Mouse (Mus musculus): Measurements from ENCODE around the gene Agrp. TPM values are rescaled to one million over a fixed set of nuclear protein-coding genes. Genes with fewer than 3 reads are reported as not detected.
"Not testable (repeated sequence)": the region's sequence is repeated elsewhere in the genome, so short reads cannot be mapped to it uniquely, and the experiment has no call there.

Agrp gene
- polyA plus RNA-seq, 1 experiment from 2014 or later = 0.35 TPM

DNA sequence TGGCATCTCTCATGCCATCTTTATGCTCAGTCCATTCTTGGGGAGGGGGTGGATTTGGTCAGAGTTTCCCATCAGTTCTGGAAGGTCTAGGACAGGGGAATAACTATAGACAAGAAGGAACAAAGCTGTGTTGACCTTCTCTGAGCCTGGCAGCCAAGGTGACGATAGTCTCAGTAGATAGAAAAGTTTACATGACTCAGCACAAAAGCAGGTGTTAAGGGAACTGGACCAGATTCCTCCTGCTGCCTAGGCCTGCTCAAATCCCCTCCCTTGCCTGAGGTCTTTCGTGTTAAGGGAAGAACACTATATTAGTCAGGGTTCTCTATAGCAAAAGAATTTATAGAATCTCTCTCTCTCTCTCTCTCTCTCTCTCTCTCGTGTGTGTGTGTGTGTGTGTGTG is 57.5 kb downstream of the Agrp start:
- no peaks in the 10 kb centered on the region for H3K9me3 ChIP-seq
- no peaks in the 10 kb centered on the region for H3K27me3 ChIP-seq (ENCODE audit: insufficient read depth, poor library complexity, severe bottlenecking)
- H3K4me3 ChIP-seq = no peak overlapping the region
- WGBS = 61% methylated on average over 3 of the region's 3 CpGs
- H3K4me1 ChIP-seq = no peaks in the 10 kb centered on the region
- no peaks in the 10 kb centered on the region for H3K36me3 ChIP-seq
- DNase-seq (ENCODE audit: low spot score) = no peak
- no peak overlapping the region for H3K27ac ChIP-seq

DNA sequence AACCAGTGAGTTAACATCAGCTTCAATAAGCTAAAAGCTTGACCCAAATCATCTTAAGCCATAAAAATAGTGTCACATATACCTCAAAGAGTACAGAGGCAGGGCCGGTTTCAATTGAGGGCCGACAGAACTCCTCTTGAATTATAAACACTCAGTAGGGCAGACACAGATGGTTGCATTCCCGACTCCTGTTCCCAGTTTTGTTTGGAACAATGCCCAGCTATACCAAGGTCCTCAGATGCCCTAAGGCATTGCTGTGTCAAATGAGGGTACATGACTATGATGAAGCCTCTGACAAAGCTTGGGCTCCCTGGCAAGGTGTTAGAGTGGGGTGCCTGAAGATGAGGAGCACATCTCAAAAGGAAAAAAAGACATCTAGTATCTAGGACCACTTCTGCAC is 61.7 kb downstream of the Agrp start:
- Histone ChIP-seq H3K9me3 (no peaks in the 10 kb centered on the region), H3K4me1 (no peaks in the 10 kb centered on the region), H3K27me3 (ENCODE audit: insufficient read depth, poor library complexity, severe bottlenecking) (no peaks in the 10 kb centered on the region), H3K27ac (no peak overlapping the region), H3K36me3 (no peaks in the 10 kb centered on the region), H3K4me3 (no peak overlapping the region)
- WGBS = 72% methylated on average over 3 of the region's 3 CpGs
- no peak for DNase-seq (ENCODE audit: low spot score)

DNA sequence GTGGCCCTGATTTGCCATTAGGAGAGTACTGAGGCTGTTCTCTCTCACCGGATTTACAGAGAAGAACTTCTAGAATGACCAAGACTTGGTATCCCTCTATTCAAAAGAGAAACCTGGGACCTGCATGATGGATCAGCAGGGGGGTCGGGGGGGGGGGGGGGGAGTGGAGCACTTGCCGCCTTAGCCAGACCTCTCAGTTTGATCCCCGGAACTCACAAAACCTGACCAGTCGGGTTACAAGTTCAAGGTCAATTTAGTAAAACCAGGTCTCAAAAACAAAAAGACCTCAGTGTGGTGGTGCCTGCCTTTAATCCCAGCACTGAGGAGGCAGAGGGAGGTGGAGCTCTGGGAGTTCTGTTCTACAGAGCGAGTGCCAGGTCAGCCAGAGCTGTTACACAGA is 62.5 kb downstream of the Agrp start:
- H3K4me1 ChIP-seq = no peaks in the 10 kb centered on the region
- no peaks in the 10 kb centered on the region for H3K27me3 ChIP-seq (ENCODE audit: insufficient read depth, poor library complexity, severe bottlenecking)
- no peaks in the 10 kb centered on the region for H3K9me3 ChIP-seq
- DNase-seq (ENCODE audit: low spot score) = no peak
- H3K27ac ChIP-seq = no peak overlapping the region
- no peak overlapping the region for H3K4me3 ChIP-seq
- WGBS = 40% methylated on average over 6 of the region's 6 CpGs
- H3K36me3 ChIP-seq = no peaks in the 10 kb centered on the region

DNA sequence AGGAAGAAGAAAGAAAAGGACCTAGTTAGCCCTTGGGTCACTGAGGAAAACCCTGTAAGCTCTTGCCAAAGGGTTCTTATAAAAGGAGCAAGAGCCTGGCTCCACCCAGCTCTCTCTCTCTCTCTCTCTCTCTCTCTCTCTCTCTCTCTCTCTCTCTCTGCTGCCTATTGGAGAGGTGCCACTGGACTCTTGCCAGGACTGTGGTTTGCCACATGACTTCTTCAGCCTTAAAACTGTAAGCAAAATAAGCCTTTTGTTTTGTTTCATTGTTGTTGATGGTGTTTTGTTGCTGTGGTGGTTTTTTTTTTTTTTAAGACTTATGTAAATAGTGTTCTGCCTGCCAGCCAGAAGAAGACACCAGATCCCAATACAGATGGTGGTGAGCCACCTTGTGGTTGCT is 63.8 kb downstream of the Agrp start:
- no peak overlapping the region for H3K27ac ChIP-seq
- no peaks in the 10 kb centered on the region for H3K36me3 ChIP-seq
- peaks cover 4% of the 10 kb centered on the region; the same call in 1 of the 2 replicates for H3K27me3 ChIP-seq (ENCODE audit: insufficient read depth, poor library complexity, severe bottlenecking)
- H3K9me3 ChIP-seq = no peaks in the 10 kb centered on the region
- DNase-seq (ENCODE audit: low spot score) = no peak
- H3K4me1 ChIP-seq = no peaks in the 10 kb centered on the region
- no peak overlapping the region for H3K4me3 ChIP-seq

DNA sequence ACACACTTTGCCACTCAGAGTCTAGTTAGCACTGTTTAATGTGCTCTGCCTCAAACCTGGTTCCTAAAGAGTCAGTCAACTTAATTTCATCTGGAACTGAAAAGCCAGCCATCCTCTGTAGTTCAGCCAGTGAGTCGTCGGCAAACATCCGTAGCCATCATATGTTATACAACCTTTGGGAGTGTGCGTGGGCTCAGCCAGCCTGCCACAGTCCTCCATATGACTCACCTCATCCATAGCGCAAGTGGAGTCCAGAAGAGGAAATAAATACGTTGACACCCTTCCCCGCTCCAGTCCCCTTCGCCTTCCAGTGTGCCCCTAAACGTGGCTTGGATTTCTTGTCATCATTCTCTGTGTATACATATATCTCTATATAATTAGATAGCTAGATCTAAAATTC is 65.4 kb downstream of the Agrp start:
- Histone ChIP-seq H3K27ac (no peak overlapping the region), H3K4me3 (no peak overlapping the region), H3K27me3 (ENCODE audit: insufficient read depth, poor library complexity, severe bottlenecking) (peaks cover 12% of the 10 kb centered on the region), H3K9me3 (no peaks in the 10 kb centered on the region), H3K4me1 (peaks cover 5% of the 10 kb centered on the region), H3K36me3 (no peaks in the 10 kb centered on the region)
- 88% methylated on average over 9 of the region's 9 CpGs for WGBS
- DNase-seq (ENCODE audit: low spot score) = no peak

DNA sequence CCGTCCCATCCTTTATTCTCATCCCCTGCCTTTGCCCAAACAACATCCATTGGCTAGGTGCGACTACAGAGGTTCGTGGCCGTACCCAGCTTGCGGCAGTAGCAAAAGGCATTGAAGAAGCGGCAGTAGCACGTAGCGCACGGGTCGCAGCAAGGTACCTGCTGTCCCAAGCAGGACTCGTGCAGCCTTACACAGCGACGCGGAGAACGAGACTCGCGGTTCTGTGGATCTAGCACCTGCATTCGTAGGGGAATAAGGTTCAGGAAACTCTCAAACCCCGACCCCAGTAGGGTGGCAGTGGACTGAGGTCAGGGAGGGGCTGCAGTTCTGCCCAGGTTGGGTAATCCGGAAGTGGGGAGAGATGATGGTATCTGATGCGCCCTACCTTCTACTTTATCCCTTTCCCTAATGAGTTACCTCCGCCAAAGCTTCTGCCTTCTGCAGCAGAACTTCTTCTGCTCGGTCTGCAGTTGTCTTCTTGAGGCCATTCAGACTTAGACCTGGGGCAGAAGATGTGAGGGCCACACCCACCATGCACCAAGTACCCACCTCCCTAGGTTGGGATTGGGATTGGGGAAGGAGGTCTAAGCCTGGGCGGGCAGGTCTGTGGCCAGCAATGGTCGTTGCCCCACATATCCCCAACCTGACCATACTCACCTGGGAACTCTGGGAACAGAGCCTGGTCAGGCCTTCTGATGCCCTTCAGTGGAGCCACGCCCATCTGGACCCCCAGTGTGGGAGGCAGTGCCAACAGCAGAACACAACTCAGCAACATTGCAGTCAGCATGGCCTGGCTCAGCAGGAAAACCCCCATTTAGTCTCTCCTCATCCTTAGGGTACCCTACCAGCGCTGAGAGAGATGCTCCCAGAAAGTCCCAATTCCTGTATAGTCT is 70.2 kb downstream of the Agrp start:
- Histone ChIP-seq H3K4me3 (peak overlapping the region; percentile 78), H3K4me1 (peaks cover 20% of the 10 kb centered on the region), H3K9me3 (no peaks in the 10 kb centered on the region), H3K36me3 (peaks cover 5% of the 10 kb centered on the region; the same call in 1 of the 2 replicates), H3K27me3 (ENCODE audit: insufficient read depth, poor library complexity, severe bottlenecking) (peaks cover 13% of the 10 kb centered on the region), H3K27ac (peak overlapping the region; percentile 90)
- 22% methylated on average over 27 of the region's 27 CpGs for WGBS
- DNase-seq (ENCODE audit: low spot score) = peak; percentile 78

DNA sequence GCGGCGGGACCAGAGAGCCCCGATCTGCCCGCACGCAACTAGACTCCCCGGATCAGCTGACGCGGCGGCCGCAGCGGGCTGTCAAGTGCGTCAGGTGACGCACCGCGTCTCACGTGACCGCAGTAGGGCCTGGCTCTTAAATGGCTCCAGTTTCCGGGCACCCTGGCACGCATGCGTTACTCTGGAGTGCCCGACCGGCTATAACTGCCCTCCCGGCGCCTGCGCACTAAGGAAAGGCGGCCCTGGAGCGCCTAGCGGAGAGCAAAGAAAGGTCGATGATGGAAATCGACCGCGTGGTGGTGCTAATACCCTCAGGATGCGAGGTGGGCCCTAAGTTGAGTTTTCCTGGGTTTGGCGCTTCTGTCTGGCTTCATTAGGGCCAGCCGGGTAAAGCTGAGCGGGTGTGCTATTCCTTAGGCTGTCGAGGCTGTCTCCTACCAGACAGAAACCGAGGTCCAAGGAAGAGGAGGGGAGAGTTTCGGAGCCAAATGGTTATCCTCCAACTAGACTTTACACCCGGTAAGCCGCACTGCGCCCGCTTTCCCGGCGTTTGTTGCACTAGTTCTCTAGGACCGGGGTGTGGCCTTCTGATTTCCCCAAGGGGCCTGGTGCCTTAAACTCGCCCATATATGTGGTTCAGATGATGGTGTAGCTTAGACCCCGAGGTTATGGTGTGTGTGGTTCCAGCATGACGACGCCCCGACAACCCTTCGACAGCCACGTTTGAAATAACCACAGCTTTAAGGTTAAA is 71.1 kb downstream of the Agrp start, which contains the start of gene Atp6v0d1:
Gene Atp6v0d1, minus strand, starts transcription at position 96 of the 751 bp plus-strand sequence.
- Histone ChIP-seq H3K36me3 (peaks cover 7% of the 10 kb centered on the region; the same call in 1 of the 2 replicates), H3K4me1 (peaks cover 20% of the 10 kb centered on the region), H3K9me3 (no peaks in the 10 kb centered on the region), H3K27me3 (ENCODE audit: insufficient read depth, poor library complexity, severe bottlenecking) (peaks cover 13% of the 10 kb centered on the region), H3K4me3 (peak within 1 kb of the TSS; percentile 78), H3K27ac (peak within 1 kb of the TSS; percentile 90)
- 3% methylated on average over 51 of the region's 53 CpGs for WGBS
- DNase-seq (ENCODE audit: low spot score) = peak; percentile 99

DNA sequence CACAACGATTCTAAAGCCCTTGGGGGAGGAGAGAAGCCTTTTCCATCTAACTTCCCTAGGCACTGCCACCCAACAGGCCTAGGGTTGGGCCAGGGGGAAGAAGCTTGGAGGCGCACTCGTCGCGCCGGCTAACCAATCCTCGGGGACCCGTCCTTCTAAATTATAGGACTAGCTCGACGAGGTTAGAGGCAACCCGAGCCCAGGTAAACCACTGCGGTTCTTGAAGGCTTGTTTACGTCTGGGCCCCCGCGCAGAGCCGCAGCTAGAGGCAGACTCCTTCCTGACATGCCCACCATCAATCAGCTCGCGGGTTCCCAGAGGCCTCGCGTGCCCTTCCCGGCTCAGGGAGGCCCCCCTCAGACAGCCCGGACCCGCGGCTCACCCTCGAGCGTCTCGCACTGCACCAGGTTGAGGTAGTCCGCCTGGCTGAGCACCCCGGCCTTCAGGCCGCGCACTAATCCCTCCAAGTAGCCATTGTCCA is 71.8 kb downstream of the Agrp start:
- H3K36me3 ChIP-seq = peaks cover 7% of the 10 kb centered on the region; the same call in 1 of the 2 replicates
- peaks cover 20% of the 10 kb centered on the region for H3K4me1 ChIP-seq
- H3K27me3 ChIP-seq (ENCODE audit: insufficient read depth, poor library complexity, severe bottlenecking) = peaks cover 13% of the 10 kb centered on the region
- H3K9me3 ChIP-seq = no peaks in the 10 kb centered on the region
- H3K27ac ChIP-seq = peak overlapping the region; percentile 90
- under 1% methylated on average over 31 of the region's 31 CpGs for WGBS
- H3K4me3 ChIP-seq = peak overlapping the region; percentile 78
- DNase-seq (ENCODE audit: low spot score) = no peak

DNA sequence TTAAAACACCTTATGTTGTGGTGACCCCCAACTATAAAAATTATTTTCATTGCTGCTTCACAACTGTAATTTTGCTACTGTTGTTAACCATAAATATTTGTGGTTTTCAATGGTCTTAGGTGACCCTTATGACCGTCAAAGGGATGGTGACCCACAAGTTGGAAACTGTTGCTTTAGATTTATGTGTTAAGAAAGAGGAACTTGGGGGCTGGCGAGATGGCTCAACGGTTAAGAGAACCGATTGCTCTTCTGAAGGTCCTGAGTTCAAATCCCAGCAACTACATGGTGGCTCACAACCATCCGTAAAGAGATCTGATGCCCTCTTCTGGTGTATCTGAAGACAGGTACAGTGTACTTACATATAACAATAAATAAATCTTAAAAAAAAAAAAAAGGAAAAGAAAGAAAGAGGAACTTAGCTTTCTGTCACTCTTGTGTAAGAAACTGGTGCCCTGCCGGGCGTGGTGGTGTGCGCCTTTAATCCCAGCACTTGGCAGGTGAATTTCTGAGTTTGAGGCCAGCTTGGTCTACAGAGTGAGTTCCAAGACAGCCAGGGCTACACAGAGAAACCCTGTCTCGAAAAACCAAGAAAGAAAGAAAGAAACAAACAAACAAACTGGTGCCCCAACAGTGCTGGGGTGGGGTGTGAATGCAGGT is 72.5 kb downstream of the Agrp start:
- 0 out of 2 replicates have a peak overlapping the region, but pooled peaks have one; percentile 90 for H3K27ac ChIP-seq
- not testable (repeated sequence) for DNase-seq (ENCODE audit: low spot score); H3K9me3 ChIP-seq; H3K36me3 ChIP-seq
- WGBS = 82% methylated on average over 9 of the region's 9 CpGs
- peaks cover 20% of the 10 kb centered on the region for H3K4me1 ChIP-seq
- H3K4me3 ChIP-seq = peak overlapping the region; percentile 78
- peaks cover 13% of the 10 kb centered on the region for H3K27me3 ChIP-seq (ENCODE audit: insufficient read depth, poor library complexity, severe bottlenecking)

DNA sequence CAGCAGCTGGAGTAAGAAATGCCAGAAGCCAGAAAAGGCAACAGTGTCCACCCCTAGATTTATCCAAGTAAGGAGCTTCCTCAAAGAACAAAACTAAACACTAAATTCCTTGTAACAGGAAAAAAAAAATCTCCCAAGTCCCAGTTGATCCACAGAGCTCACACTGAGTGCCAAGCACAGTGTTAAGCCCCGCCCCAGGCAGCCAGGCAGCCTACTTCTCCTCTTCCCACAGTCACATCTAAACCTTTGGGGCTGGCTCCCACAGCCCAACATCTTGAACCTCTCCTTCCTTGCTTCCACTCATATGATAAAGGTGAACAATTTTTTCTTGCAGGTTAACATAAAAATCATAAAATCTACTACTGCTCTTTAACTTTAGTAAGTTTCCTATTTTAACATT is 73.3 kb downstream of the Agrp start:
- Histone ChIP-seq H3K4me3 (no peak overlapping the region), H3K9me3 (no peaks in the 10 kb centered on the region), H3K4me1 (peaks cover 20% of the 10 kb centered on the region), H3K27ac (no peak overlapping the region), H3K36me3 (peaks cover 7% of the 10 kb centered on the region; the same call in 1 of the 2 replicates), H3K27me3 (ENCODE audit: insufficient read depth, poor library complexity, severe bottlenecking) (peaks cover 13% of the 10 kb centered on the region)
- no peak for DNase-seq (ENCODE audit: low spot score)
- WGBS = 89% methylated on average over 1 of the region's 1 CpGs

DNA sequence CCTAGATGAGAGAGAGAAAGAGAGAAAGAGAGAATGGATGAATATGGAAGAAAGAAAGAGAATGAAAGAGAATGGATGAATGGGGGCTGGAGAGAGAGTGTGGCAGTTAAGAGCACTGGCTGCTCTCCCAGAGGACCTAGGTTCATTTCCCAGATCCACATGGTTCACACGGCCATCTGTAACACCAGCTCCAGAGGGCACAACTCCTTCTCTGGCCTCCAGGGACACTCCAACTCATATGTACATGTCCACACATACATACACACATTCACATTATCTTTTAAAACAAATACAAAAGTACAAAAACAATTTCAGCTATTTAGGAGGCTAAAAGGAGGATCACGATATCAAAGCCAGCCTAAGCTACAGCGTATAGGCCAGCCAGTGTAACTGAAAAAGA is 74.3 kb downstream of the Agrp start:
- no peaks in the 10 kb centered on the region for H3K9me3 ChIP-seq
- no peak overlapping the region for H3K4me3 ChIP-seq
- H3K4me1 ChIP-seq = peaks cover 20% of the 10 kb centered on the region
- H3K27me3 ChIP-seq (ENCODE audit: insufficient read depth, poor library complexity, severe bottlenecking) = peaks cover 9% of the 10 kb centered on the region; the same call in 1 of the 2 replicates
- peaks cover 9% of the 10 kb centered on the region; the same call in 1 of the 2 replicates for H3K36me3 ChIP-seq
- DNase-seq (ENCODE audit: low spot score) = no peak
- WGBS = 85% methylated on average over 3 of the region's 3 CpGs
- H3K27ac ChIP-seq = no peak overlapping the region

DNA sequence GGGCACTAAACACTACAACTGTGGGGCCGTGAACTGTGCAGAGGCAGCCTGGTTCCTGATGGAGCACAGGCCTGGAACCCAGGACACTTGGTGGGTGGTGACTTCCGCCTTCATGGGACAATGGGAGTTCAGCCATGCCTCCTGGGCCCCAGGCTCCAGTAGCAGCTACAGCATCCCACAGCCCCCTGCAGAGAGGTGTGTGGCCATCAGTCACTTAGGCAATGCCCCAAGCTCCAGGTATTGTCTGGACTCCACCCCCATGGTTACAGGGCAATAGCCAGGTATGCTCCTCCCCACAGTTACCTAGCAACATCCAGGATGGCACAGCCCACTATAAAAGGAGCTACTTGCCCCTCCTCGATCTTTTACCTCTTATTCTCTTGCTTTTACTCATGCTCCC is 82.0 kb downstream of the Agrp start:
- H3K4me3 ChIP-seq = no peak overlapping the region
- H3K9me3 ChIP-seq = no peaks in the 10 kb centered on the region
- H3K27me3 ChIP-seq (ENCODE audit: insufficient read depth, poor library complexity, severe bottlenecking) = no peaks in the 10 kb centered on the region
- peaks cover 5% of the 10 kb centered on the region; the same call in 1 of the 2 replicates for H3K36me3 ChIP-seq
- peaks cover 6% of the 10 kb centered on the region; the same call in 1 of the 2 replicates for H3K4me1 ChIP-seq
- no peak overlapping the region for H3K27ac ChIP-seq
- no peak for DNase-seq (ENCODE audit: low spot score)
- WGBS = 86% methylated on average over 3 of the region's 3 CpGs
